Mouse (Mus musculus) hindlimb bud, embryonic 11.5 days (tissue): Measurements from ENCODE around the gene Slc27a5.

ENCODE experiments used
- DNase-seq: peaks from one replicate; pipeline ENCODE4 v3.0.0-alpha.2; 2012; ENCODE audit warnings: low read depth, low spot score; ENCODE audit errors: extremely low spot score

The Slc27a5 gene

DNA sequence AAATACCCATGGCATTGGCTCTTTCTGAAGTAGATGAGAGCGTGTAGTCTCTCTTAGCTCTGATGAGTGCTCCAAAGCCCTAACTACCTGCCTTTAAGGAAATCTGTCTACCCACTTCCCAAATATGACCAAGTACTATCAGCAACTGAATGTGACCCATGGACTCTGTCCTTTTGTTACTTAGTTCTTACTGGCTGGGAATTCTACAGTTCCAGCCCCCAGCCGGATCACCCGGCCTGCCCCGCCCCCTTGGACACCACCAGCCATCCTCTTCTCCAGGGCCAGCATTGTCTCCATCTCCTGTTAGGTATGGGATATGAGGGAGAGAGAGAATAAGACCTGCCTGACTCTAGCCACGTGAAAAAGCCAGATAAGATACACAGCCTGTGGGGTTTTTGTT is at the start of gene Slc27a5:
Slc27a5 (minus strand) TSS at position 140 of the 400 bp plus-strand sequence.
- DNase-seq, result no peak

DNA sequence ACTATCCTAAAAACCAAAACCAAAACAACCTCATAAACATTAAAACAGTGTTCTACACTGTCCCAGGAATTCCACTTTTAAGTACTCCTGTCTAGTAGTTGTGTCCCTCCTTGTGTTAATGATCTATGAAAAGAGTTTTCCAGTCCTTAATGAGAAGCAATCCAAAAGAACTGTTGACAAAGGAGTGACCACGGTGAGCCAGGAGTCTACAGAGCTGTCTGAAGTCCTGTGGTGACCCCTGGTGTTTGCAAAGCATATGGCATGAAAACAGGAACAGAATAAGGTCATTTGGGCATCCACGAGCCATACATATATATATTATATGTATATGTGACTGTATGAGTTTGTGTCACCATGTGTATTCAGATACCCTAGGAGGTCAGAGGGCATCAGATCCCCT is 48.1 kb upstream of the Slc27a5 start:
- DNase-seq, result no peak

DNA sequence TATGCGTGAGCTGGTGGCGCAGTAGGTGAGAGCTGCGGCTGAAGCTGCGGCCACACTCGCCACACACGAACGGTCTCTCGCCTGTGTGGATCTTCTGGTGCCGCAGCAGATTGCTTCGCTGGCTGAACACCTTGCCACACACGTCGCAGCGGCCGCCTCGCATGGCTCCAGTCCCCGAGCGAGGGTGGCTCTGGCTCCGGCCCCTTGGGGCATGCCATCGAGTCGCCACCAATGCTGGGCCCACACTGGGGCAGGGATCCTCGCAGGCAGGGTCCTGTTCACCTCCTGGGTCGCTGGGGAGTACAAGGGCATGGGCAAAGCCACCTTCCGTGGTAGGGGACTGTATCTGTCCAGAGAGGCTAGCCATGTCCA is 46.2 kb upstream of the Slc27a5 start:
- DNase-seq, result no peak

DNA sequence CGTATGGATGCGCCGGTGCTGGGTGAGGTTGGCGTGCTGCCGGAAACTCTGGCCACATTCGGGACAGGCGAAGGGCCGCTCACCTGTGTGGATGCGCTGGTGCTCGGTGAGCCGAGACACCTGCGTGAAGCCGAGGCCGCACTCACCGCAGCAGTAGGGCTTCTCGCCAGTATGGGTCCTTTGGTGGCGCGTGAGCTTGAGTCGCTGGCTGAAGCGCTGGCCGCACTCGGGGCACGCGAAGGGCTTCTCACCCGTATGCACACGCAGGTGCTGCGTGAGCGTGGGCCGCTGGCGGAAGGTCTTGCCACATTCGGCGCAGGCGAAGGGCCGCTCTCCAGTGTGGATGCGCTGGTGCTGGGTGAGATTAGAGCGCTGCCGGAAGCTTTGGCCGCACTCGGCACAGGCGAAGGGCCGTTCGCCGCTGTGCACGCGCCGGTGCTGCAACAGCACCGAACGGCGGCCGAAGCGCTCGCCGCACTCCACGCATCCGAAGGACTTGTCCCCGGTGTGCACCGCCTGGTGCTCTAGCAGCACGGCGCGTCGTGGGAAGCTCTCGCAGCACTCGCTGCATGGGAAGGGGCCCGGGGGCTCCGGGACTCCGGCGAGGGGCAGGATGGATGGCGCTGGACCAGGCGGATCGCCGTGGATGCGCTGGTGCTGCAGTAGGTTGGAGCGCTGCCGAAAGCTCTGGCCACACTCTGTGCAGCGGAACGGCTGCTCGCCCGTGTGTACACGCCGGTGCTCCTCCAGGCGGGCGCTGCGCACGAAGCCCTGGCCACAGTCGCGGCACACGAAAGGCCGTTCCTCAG is 45.7 kb upstream of the Slc27a5 start:
- DNase-seq, result no peak

DNA sequence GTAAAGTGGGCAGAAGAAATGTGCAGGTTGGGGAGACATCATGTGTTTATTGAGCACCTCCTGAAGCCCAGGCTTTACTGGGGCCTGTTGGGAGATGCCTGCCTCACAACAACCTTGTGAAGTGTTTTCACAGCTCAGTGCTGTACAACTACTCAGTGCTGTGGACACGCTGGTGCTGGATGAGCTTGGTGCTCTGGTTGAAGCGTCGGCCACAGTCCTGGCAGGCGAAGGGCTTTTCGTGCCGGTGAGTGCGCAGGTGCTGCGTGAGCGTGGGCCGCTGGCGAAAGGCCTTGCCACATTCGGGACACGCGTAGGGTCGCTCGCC is 45.1 kb upstream of the Slc27a5 start:
- DNase-seq, result no peak

DNA sequence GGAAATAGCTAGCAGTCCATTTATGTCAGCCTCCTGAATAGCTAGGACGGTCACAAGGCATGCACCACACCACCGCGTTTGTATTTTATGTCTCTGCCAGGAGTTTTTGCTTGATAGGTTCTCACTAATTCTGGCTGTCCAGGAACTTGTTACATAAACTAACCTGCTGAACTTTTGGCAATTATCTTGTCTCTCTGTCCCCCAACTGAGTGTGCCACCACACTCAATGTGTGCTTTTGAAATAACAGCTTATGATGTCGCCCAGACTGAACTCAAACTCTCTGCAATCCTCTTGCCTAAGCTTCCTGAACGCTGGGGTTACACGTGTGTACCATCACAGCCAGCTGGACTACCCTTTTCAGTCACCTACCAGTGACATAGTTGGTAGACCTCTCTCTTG is 44.5 kb upstream of the Slc27a5 start:
- no peak for DNase-seq

DNA sequence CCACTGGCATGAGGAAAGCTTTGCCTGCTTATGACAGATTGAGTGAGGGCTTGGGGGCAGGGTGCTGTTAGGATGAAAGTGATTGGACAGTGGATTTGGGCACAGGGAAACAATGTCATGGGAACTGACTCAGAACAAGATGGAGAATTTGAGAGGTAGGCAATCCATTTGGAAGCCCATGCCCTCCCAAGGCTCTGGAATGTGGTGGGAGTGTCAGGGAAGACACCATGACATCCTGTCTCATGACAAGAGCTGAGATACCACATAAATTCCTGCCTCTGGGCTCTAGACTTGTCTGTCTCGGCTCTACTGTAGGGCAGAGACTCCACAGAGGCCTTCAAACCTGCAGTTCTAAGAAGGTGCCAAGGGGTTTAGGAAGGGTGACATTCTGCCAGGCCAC is 43.3 kb upstream of the Slc27a5 start:
- DNase-seq, result no peak

DNA sequence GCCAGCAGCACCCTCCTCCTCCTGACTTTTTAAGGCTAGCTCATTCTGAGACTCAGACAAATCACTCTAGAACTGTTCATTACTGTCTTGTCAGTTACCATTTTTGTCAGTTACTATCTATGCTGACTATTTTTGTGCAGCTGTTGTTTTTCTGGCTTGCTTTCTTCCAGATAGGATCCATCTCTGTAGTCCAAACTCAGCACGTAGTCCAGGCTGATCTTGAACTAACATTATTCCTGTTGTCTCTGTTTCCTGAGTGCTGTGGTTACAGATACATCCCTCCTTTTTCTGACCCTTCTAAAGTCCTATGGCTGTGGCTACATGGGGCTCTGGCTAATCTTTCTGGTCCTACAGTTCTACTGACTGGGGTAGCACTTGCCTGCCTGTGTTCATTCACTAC is 41.2 kb upstream of the Slc27a5 start:
- DNase-seq, result no peak

DNA sequence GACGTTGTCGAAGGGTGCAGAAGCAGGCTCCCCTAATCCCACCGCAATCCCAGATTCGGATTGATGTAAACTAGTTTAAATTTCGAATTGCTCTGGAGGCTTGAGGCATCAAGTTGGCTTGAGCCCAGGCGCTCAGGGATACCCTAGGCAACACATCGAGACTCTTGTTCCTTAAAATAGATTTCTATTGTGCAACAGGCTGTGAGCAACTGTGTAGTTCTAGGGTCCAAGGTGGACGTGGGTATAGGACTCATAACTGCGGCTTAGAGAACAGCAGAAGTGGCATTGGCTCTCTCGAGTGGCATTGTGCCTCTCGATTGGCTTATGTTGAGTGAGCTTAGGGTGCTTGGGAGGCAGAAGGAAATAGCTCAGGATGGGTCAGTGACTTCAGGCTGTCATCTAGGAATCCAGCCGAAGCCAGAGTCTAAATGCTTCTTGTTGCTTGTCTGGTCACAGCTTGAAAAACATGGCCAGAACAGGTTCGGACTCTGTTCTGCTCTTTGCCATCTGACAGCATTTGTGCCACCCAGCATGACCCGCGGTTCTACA is 40.7 kb upstream of the Slc27a5 start:
- no peak for DNase-seq

DNA sequence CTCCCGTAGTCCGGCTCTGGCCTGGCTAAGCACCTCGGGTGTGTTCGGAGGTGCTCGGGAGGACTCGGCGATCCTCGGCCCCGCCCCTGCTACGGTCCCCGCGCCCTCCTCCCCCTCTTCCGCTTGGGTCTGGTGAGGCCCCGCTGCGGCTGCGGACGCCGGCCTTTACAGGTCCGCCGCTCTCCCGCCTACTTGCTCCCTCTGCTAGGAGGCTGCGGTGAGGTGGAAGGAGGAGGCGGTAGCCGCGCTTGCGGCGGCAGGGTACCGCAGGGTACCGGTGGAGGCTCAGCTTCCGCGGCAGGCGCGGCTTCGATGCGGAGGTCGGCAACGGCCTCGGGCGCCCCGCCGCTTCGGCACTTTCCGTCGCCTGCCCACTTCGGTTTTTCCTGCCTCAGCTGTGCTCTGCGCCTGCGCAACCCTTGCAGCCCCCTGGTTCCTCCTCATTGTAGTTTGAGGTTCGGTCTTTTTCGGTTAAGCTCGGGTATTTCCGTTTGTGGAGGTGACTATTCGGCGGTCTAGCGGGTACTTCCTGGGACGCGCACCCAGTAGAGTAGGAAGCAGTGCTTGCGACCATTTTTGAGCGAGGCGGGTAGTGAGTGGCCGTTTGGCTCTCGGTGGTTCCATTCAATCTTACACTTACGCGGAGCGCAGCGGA is 40.0 kb upstream of the Slc27a5 start, which contains the start of gene Ube2m:
Ube2m (minus strand) TSS at position 375 of the 655 bp plus-strand sequence.
- DNase-seq, result peak; percentile 99

DNA sequence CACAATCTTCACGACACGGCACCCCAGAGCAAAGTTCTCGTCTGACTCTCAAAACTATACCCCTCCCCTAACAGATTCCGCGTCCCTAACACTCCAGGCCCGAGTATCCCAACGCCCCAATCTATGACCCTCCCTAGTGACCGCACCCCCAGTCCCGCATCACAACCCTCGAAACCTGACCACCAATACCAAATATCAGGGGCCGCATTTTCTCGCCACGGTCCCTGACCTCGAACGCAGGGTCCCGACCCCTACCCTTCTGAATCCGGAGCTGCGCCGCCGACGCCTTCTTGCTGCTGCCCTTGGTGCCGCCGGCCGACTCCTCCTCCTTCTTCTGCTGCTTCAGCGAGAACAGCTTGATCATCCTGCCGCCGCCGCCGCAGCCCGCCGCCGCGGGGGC is 39.4 kb upstream of the Slc27a5 start:
- DNase-seq, result no peak

DNA sequence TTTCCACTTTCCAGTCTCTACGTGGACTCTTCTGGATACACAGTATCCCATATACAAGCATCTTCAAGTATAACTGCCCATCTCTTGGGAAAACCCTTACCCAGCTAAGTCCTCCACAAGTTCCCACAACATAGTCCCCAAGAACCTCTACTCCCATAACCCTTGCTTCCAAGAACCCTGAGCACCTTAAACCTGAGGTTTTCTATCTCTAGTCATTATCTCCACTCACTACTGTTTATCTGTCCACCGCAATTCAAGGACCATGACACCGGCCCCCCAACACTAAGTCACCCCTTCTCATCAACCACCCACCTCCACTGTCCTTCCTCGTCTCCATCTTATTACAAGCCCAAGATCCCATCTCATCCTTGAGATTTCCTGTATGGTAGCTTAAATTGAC is 38.8 kb upstream of the Slc27a5 start:
- DNase-seq, result no peak

DNA sequence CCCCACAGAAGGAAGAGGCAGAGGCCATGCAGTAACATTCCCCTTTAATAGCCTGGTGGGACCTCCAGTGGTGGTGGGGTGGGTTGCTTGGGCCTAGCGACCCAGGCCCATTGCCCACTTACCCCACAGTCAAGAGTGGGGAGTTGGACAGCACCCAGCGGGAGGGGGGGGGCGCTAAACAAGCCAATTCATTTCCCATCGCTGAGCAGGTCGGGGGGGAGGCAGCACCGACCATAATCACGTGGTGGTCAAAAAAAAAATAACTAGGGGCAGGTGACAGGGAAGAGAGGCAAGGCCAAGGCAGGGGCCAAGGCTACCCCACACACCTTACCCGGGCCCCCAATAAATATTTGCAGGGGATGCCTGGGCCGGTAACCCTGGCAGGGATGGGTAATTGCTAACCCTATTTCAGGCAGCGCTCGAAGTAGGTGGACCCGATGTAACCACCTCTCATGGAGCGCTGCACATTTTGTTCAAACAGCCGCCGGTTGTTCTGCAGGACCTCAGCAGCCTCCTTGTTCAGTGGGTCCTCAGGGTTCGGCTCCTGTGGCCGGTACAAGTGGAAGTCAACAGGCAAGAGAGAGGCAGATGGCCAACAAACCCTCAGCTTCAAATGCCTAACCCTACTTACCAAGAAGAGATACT is 37.3 kb upstream of the Slc27a5 start:
- no peak for DNase-seq

DNA sequence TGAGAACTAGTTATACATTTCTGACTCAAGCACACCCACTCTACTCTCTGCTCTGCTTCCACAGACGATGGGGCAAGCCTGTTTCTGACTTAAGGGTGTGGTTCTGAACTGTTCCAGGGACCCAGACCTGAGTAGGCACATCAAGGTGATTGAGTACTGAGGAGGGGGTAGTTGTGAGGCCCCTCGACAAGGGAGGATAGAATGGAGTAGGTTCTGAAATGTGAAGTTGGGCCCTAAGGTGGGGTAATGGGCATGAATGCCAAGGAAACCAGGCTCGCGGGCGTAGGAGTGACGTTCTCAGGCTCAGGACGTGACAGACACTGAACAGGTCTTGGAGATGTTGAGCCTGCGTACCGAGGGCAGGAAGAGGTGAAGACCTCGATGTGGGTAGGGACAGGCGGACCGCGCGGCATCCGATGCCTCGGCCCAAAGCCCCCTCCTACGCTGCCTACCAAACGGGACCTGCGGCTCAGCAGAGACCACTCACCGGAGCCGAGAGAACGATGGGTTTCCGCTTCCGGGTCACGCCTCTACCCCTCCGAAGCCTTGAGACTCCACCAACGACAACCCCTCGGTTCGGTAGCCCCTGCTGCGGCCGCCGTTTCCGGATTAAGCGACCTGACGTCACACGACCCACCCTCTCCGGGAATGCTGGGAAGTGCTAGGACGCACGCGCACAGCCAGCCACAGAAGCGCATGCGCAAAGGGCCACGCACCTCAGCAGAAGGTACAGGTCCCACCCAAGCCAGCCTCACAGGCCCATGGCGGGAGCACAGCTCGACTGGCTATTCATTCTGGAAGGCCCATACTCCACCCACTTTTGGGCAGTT is 36.4 kb upstream of the Slc27a5 start, which contains the start of gene Chmp2a:
Chmp2a (minus strand) TSS at position 660 of the 830 bp plus-strand sequence.
- peak; percentile 82 for DNase-seq

DNA sequence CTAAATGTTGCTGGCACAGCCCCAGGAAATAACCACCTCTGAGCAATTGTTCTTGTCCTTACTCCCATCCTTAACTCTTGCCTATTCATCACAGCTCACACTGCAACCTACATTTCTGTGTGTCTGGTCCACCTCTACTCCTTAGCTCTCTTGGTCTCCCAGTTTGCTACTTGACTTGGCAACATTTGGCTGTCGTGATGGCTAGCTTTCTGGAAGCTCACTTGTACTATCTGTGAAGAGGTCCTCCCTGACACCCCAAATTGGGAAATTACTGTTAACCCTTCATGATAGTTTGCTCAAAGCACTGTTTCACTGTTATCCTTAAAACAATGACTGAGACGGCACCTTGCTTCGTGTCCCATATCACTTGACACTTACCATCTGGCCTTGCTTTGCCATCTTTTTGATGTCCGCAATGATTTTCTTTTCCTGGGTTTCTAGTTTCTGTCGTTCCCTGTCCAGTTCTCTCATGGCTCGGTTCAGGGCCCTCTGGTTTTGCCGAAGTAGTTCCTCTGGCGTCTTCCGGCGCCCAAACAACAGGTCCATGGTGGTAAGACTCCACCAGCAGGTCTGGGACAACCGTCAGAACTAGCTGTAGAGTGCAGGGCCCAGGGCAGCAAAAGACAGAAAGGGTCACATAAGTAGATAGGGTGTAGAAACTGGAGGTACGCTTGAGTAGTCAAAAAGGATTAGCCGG is 35.6 kb upstream of the Slc27a5 start:
- no peak for DNase-seq

DNA sequence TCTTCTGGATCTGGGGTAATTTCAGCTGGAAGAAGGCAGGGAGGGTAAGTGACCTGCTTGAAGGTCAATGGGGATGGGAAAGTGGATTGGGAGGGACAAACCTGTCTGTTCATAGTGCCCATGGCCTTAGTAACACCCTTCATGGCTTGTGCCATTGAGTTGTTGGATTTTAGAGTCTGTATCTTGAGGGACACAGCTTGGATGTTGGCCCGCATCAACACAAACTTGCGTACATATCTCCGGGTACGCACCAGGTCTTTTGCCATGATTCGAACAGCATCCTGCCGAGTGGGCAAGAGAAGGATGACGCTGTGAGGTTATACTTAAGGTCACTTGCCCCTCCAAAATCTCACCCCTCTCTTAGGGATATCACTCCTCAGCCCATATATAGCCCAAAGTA is 34.5 kb upstream of the Slc27a5 start:
- DNase-seq, result no peak

DNA sequence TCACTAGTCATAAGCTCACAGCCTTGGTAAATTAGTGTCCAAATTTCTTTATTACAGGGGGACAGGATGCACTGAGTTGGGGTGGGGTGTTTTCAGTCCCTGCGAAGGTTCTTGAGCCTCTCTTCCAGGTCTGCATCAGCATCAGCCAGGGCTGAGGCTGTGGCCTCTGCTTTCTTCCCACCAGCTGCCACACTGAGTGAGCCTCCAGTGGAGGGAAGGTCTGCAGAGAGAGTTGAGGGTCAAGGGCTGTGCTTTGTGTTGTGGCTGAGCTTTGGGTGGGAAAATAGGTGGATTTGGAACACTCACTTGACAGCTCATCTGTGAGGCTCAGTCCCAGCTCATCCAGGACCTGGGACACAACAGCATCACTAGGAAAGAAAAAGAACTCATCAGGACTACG is 34.0 kb upstream of the Slc27a5 start:
- no peak for DNase-seq

DNA sequence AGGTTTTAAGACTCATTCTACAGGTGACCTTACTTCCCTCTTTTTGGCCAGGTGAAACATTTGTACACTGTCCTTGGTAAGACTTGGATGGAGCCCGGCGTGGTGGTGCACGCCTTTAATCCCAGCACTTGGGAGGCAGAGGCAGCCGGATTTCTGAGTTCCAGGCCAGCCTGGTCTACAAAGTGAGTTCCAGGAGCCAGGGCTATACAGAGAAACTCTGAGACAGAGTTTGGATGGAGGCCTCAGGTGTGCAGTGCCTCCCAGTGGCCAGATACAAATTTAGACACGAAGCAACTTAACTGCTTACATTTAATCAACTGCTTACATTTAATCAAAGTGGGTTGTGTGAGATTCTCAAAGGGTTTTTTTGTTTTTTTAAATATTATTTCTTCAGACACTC is 33.1 kb upstream of the Slc27a5 start:
- no peak for DNase-seq

DNA sequence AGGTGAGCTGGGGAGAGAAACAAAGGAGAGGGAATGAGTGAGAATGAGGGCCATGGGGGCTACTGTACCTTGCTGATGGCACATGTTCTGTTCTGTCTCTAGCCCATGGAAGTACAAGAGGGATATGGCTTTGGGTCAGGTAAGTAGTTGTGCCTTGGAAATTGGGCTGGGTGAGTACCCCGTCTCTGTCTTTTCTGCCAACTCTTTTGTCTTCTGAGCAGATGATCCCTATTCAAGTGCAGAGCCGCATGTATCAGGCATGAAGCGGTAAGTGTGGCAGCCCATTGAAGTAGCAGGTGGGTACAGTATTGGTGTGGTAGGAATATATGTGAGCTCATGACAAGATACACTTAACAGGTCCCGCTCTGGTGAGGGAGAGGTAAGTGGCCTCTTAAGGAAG is 31.0 kb upstream of the Slc27a5 start:
- DNase-seq, result no peak

DNA sequence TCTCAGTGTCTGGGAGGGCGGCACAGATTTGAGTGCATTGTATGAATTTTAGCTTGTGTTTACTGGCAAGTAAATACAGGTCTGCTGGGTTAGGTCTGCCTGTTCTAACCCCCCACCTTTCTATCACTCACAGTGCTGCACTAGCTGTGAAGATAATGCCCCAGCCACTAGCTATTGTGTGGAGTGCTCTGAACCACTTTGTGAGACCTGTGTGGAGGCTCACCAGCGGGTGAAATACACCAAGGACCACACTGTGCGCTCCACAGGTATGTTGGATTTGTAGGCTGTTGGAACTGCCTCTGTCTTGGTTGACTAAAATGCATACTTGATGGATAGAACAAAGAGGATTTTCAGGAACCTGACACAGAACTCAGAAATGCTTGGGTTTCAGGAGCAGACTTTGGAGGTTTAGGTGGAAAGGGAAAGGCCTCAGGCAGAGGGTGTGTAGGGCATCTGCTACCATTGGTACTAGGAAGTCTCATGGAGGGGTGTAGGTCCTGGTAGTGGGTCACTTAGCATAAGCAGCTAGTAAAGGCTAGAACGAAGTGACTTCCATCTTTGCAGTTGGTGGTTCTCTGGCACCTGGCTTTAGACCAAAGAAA is 27.6 kb upstream of the Slc27a5 start:
- no peak for DNase-seq
